Mouse (Mus musculus): ENCODE results near the gene Olfr844. TPM values are rescaled to one million over a fixed set of nuclear protein-coding genes. Genes with fewer than 3 reads are reported as not detected.

Olfr844 gene
- polyA plus RNA-seq (2012; rRNA removed) = not detected in 2 replicates

- Histone ChIP-seq H3K4me3 (ENCODE audit: insufficient read depth, low read length) (no peak within 1 kb of the TSS), H3K4me1 (ENCODE audit: control insufficient read depth, insufficient read depth, low read length) (no peaks in the 10 kb centered on the region), H3K27ac (ENCODE audit: insufficient read depth, low read length) (no peak within 1 kb of the TSS)
- no peak for TF ChIP-seq POLR2A (IDR thresholded peaks at IDR 0.05; ENCODE audit: extremely low read depth, insufficient read depth, low read length)
- TF ChIP-seq CTCF (IDR thresholded peaks at IDR 0.05; ENCODE audit: extremely low read depth, insufficient read depth, low read length) = no peak
Measured at GRCm38 (mm10) chr9:19316047-19316446, at the start of gene Olfr844. Gene Olfr844, plus strand, starts transcription at chr9:19316347.

- Histone ChIP-seq H3K4me3 (ENCODE audit: insufficient read depth, low read length) (no peak within 1 kb of the TSS), H3K4me1 (ENCODE audit: control insufficient read depth, insufficient read depth, low read length) (no peaks in the 10 kb centered on the region), H3K27ac (ENCODE audit: insufficient read depth, low read length) (no peak within 1 kb of the TSS)
Measured at GRCm38 (mm10) chr9:19336157-19336556, 20.0 kb downstream of the Olfr844 start, which contains the start of gene Olfr845. Gene Olfr845, plus strand, starts transcription at chr9:19336457.

GRCm38 (mm10) chr9:19363905-19364304 lies 47.8 kb downstream of the Olfr844 start, which contains the start of gene Olfr846:
Gene Olfr846, minus strand, starts transcription at chr9:19364005.
- H3K27ac ChIP-seq (ENCODE audit: insufficient read depth, low read length) = no peak within 1 kb of the TSS
- no peaks in the 10 kb centered on the region for H3K4me1 ChIP-seq (ENCODE audit: control insufficient read depth, insufficient read depth, low read length)
- no peak within 1 kb of the TSS for H3K4me3 ChIP-seq (ENCODE audit: insufficient read depth, low read length)
- TF ChIP-seq CTCF (IDR thresholded peaks at IDR 0.05; ENCODE audit: extremely low read depth, insufficient read depth, low read length) (no peak), POLR2A (IDR thresholded peaks at IDR 0.05; ENCODE audit: extremely low read depth, insufficient read depth, low read length) (no peak)

More at GRCm38 (mm10) chr9:19336157-19336556, 20.0 kb downstream of the Olfr844 start, which contains the start of gene Olfr845:
- TF ChIP-seq CTCF (IDR thresholded peaks at IDR 0.05; ENCODE audit: extremely low read depth, insufficient read depth, low read length) (no peak), POLR2A (IDR thresholded peaks at IDR 0.05; ENCODE audit: extremely low read depth, insufficient read depth, low read length) (no peak)

Other genes with a start within 250 kb of the Olfr844 start
- not detected in 2 replicates for gene Olfr836, start 196.0 kb upstream of the Olfr844 start, polyA plus RNA-seq (2012; rRNA removed)
- not detected in 2 replicates for gene Olfr837, start 180.0 kb upstream of the Olfr844 start, polyA plus RNA-seq (2012; rRNA removed)
- not detected in 2 replicates for gene Olfr839-ps1, start 139.0 kb upstream of the Olfr844 start, polyA plus RNA-seq (2012; rRNA removed)
- gene Olfr843, start 64.4 kb upstream of the Olfr844 start, polyA plus RNA-seq (2012; rRNA removed) = not detected in 2 replicates
- gene Olfr845, start 20.1 kb downstream of the Olfr844 start, polyA plus RNA-seq (2012; rRNA removed) = not detected in 2 replicates
- gene Olfr846, start 47.7 kb downstream of the Olfr844 start, polyA plus RNA-seq (2012; rRNA removed) = not detected in 2 replicates
- gene Olfr847, start 62.3 kb downstream of the Olfr844 start, polyA plus RNA-seq (2012; rRNA removed) = not detected in 2 replicates
- gene Olfr849, start 123.9 kb downstream of the Olfr844 start, polyA plus RNA-seq (2012; rRNA removed) = not detected in 2 replicates
- gene Olfr850, start 161.9 kb downstream of the Olfr844 start, polyA plus RNA-seq (2012; rRNA removed) = not detected in 2 replicates
- gene Olfr851, start 176.9 kb downstream of the Olfr844 start, polyA plus RNA-seq (2012; rRNA removed) = not detected in 2 replicates
- not detected in 2 replicates for gene Olfr853, start 224.7 kb downstream of the Olfr844 start, polyA plus RNA-seq (2012; rRNA removed)

Measured in cortical plate, adult 2 months (tissue).